Mouse (Mus musculus) fibroblast of lung, adult 2 months (primary cell): ENCODE measurements around the gene Tut7.
A peak's percentile ranks its signal among the peaks of the same experiment; 100 is the strongest.
"Not testable (repeated sequence)": the region's sequence is repeated elsewhere in the genome, so short reads cannot be mapped to it uniquely, and the experiment has no call there.

Experiments
- DNase-seq: peaks from one replicate; pipeline ENCODE4 v3.0.0-alpha.2; 2011; ENCODE audit warnings: low read depth

The Tut7 gene

DNA sequence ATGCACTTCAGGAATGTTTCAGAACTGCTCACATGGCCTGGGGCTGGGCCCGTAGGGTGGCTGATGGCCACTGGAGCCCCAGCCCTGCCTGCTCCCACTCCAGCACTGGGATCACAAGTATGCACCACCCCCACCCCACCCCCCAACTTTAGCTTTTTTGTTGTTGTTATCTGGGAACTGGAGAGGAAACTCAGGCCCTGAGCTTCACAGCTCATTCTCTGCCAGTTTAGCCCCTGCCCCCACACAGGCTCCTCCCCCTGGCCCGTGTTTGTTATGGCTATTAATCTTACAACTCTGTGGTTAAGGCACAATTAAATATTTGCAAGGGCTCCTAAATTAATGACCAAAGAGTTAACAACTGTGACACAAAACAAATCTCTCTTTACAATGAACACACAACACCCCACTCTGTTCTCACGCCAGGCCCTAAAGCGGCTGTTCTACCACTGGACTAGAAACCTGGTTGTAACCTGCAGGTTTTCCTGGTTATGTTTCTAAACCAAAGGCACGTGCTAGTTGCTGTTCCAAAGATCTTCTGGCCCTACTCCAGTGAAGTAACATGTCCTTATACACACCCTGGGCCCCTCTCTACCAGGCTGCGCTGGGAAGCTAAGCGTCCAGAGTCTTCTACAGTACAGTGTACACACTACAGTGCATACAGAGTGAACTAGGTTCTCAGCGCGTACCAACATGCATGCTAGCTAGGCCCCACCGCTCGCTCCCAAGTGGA, 56.0 kb downstream of the Tut7 start:
- DNase-seq: no peak

DNA sequence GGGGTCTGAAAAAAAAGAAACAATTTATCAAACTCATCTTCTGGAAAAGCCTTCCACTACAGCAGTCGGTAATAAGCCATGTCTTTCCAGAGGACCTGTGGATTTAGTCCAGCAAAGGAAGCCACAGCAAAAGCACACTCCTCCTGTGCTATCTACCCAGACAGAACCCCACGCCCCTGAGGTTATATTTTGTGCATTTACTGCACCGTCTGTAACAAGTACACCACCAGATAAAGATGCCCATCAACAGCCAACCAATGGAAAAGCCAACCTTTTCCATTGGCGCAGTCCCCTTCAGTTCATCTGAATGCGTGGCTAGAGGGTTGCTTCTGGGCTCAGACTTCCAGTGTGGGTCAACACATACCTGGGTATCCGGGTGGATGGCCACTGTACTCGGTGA, 60.2 kb downstream of the Tut7 start:
- DNase-seq: no peak

DNA sequence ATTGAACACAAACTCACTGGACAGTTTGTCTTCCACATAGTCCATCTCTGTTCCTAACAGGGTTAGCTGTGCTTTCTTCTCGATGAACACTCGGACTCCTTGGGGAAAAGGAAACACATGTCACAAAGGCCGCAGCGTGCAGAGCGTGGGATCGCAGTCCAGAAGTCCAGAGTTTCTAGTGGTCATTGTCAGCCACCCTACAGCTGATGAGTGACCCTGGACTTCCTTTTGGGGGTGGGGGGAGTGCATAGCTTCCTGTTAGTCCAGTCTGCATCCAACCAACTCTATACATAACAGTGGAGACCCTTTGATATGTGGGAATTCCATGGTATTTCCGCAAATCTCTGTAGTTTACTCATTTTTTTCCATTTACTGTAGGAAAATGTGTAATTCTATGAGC, 66.0 kb downstream of the Tut7 start:
- no peak for DNase-seq

DNA sequence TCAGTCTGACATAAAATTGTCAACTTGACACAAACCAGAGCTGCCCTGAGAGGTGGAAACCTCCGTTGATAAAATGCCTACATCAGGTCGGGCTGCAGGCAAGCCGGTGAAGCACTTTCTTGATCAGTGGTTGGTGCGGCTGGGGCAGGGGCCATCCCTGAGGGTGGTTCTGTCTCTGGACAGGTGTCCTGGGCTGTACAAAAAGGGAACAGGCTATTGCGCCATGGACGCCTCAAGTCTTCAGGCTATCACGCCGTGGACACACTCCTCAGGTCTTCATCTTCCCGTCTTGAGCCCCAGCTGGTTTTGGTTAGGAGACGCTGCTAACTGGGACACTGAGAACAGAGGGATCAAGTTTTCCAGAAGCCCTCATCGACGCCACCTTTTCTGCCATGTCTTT, 72.6 kb downstream of the Tut7 start:
- no peak for DNase-seq

DNA sequence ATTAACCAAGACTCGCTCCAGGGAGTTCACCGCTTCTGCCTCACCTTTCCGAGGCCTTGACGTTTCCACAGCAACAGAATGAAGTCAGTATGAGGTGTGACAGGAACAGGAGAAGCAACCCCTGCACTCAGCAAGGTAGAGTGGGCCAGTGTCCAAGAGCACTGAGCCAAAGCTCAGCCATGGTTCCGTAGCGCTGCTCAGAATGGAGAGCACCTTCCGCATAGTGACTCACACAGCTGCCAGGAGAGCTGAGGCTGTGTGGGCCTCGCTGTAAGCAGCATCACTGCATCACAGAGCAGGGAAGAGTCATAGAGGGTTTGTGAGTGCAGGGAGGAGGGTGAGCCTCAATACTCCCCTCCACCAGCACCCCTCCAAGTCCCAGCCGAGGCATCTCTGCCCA, 76.2 kb downstream of the Tut7 start, which contains the start of gene 1700014D04Rik:
Gene 1700014D04Rik (minus strand): TSS at position 42 of the 400 bp plus-strand sequence.
- no peak for DNase-seq

DNA sequence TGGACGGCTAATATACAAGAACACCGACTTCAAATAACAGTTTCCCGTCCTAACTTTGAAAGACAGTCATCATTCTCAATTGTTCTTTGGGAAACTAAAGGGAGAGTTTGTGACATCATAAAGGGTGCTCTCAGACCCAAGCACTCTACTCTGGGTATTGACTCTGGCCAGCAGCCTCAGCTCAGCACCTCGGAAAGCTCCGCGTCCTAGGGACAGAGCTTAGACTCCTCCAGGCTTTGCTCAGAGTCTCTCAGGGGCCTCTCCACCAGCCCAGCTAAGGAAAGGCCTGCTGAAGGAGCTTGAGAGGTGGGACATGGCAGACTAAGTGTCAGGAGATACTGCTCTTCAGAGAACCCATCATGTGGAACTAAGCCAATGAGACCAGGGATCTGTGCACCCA, 76.8 kb downstream of the Tut7 start:
- no peak for DNase-seq

DNA sequence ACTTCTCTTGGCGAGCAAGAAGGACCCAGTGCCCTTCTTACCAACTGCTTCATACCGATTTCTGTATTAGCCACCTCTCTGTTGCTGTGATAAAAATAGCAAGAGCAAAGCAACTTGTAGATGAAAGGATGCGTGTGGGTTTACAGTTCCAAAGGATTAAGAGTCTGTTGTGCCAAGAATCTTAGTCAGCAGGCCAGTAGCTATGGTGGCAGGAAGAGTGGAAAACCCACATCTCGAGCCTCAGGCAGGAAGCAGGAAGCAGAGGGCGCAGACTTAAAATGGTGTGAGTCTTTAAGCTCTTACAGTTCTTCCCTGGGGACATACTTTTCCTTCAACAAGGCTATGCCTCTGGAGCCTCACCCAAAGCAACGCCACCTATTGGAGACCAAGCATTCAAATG, 77.5 kb downstream of the Tut7 start:
- DNase-seq: no peak

DNA sequence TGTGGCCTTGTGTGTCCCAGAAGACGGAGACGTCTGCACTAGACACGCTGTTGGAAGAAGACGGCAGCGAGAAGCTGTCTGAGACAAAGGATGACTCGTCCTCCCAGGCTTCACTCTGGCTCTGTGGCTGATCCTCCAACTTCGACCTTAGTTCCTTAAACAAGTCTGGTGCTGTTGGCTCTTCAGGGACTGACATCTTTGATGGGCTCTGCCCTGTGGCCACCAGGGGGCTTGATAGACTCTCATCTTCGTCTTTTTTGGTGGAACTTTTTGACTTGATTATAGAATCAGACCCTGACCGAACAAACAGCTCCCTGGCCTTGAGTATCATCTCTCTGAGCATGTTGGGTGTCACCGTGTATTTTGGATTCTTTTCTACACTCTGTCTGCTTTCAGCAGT, 81.2 kb downstream of the Tut7 start:
- no peak for DNase-seq

DNA sequence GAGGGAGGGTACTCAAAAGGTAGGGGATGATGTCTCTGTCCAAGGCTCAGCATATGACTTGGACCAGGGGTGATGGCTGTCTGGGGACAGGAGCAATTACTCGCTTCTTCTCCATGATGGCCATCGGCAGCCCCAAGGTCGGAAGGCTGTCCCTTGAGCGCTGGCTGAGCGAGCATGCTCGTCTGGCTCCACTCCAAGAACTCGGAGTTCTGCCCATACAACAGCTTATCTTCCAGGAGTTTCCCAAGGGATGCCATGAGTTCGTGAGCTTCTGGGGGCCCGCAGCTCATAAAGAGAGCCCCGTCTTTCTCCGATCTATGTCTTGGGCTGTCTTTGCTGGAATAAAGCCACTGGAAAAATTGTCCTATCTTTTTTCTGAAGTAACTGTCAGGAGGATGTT, 81.9 kb downstream of the Tut7 start:
- no peak for DNase-seq

DNA sequence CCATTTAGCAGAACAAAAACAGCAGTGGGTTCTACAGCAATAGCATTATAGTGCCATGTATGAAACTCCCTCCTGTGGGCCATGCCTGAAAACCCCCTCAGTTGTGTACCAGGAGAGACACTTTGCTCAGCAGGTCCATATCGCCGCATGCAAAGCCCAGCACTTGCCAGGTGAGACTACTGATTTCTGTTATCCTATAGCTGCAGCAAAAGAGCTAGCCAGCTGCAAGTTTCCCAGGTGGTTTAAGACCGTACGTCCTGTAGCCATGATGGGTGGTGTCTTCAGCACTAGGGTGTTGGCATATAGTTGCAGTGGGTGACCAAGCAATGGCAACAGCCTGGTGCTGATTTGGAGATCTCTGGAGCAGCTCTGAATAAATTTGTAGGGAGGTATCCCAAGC, 83.5 kb downstream of the Tut7 start:
- no peak for DNase-seq

DNA sequence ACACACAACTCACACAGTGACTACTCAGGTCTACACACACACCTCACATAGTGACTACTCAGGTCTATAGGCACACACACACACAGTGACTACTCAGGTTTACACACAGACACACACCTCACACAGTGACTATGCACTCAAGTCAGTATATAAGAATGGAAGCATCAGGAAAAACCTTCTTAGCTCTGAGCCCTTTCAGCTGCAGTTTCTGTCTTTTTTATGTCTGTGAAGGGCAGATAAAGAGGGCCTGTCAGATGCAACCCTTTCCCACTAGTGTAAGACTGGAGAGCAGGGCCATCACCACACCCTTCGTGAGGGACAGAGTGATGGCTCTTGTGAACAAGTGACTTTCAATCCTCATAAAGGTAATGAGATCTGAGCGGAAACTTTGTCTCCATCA, 84.5 kb downstream of the Tut7 start:
- DNase-seq: no peak

DNA sequence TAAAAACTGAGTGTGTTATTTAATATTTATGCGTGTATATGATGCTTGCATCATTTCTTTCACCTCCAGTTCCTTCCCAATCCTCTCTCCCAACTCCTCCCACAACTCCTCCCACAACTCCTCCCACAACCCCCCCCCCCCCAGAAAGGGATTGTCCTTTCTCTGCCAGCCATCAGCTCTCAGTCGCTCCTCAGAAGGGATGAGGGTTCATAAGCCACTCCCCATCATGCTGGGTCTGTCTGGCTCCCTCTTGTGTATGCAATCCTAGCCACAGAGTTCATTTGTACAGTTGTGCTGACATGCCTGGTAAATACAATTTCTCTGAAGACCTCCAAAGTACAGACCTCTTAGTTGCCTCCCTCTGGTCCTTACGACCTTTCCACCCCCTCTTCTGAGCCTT, 87.8 kb downstream of the Tut7 start:
- peak; percentile 22 for DNase-seq

DNA sequence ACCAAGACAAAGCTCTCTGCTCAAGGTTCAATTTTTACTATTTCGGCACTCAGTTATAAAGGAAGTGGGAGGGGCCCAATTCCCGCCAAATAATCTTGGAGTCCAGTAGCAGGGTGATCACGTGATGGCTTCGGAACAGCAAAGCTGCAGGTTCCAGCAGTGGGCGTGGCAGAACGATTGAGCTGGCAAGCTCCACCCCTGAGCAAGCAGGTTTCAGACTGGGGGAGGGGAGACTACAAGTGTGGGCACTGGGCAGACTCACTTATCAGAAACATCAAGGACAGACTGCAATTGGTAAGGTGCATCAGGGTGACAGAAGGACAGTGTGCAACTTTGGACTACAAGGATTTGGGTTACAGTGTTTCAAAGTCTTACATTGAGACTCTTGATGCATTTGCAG, 88.6 kb downstream of the Tut7 start:
- DNase-seq: not testable (repeated sequence)

DNA sequence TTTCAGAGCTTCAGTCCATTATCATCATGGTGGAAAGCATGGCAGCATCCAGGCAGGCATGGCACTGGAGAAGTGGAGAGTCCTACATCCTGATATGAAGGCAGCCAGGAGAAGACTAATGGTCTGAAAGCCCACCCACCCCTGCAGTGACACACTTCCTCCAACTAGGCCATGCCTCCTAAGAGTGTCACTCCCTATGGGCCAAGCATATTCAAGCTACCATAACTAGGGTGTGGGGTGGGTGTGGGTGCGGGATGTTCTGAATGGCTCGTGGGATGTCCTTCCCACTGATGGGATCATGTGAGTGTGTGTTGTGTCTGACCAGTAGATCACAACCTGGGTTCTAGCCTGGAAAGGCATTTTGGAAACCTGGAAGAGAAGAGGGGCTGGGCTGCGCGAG, 89.0 kb downstream of the Tut7 start:
- no peak for DNase-seq

DNA sequence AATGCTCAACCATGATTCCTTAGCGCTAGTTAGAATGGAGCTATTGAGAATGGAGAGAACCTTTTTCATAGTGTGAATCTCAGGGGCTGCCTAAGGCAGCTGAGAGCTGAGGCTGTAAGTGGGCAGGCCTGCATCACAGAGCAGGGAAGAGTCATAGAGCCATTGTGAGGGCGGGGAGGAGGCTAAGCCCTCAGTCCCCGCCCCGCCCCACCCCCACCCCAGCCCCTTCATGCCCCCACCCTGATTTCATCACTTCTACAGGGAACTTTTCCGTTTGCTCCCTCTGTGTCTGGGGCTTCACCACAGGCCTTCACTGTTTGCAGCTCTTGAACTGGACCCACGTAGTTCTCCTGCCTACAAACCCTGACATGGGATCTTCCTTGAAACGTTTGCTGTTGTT, 91.3 kb downstream of the Tut7 start, which contains the start of gene Spata31d1d:
Gene Spata31d1d (minus strand): TSS at position 101 of the 400 bp plus-strand sequence.
- no peak for DNase-seq

DNA sequence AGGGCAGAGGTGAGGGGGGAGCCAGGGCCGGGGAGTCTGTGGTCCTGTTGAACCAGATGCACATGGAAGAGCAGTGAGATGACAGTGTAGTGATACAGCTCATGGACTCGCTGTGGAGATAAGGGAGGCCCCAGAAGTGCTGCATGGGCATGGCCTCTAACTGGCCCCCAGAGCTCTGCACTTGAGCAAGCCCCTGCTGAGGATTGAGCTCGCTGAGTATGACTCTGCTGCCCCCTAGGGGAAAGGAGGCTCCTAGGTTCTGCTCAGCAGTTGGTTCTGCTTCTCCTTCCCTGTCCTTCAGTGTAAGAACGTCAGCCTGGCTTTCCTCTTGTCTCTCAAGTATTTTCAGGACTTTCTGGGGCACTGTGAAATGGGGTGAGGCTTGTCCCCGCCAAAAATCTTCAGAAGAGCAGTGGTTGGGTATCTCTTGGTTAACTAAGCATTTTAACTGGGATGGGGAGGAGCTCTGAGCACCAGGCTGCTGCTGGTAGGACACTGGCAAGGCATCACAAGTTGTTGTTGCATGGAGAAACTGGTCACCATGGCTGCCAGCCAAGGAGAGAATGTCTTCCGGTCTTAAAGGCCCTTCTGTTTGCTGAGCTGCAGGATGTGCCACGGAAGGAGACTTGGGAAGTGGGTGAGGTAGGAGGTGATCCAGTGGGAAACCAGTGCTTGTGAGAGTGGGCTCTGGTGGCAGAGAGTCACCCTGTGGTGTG, 94.4 kb downstream of the Tut7 start:
- peak; percentile 35 for DNase-seq

DNA sequence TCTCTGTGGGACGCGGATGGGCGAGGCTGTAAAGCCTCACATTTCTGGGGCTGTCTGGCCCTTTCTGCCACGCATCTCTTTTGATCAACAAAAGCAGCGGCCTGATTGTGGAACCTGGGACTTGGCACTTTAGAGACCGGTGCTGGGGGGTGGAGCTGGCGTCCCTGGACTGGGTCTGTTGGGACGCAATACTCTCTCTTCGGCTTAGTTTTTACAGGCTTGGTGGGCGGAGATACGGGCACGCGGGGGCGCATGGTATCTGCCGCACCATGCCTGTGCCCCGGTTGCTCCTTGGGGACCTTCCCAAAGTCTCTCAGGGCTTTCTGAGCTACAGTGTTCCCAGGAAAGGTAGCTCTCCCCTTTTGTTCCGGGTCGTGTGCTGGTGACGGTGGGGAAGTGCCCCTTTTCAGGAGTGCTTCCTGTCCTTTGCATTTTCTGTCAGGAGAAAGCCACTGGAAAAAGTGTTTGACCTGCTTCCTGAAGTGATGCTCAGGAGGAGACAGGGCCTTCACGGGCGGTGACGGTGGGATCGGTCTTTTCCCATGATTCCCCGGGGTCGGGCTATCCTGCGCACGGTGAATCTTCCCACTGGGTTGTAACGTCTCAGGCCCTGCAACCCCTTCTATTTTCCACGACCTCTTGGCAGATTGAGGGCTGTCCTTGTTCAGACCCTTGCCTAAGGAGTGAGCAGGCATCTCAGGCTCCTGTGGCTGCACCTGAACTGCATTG, 96.6 kb downstream of the Tut7 start:
- no peak for DNase-seq

DNA sequence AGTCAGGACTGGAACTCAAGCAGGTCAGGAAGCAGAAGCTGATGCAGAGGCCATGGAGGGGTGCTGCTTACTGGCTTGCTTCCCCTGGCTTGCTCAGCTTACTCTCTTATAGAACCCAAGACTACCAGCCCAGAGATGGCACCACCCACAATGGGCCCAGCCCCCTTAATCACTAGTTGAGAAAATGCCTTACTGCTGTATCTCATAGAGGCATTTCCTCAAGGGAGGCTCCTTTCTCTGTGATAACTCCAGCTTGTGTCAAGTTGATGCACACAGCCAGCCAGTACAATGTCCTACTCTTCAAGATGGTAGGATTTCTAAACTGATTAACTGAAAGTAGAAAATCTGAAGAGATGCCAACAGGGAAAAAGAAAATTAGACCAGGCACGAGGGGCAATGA, 100.9 kb downstream of the Tut7 start:
- DNase-seq: not testable (repeated sequence)
